ENCODE assay signal across 9 mouse cellular contexts in the genomic region with DNA sequence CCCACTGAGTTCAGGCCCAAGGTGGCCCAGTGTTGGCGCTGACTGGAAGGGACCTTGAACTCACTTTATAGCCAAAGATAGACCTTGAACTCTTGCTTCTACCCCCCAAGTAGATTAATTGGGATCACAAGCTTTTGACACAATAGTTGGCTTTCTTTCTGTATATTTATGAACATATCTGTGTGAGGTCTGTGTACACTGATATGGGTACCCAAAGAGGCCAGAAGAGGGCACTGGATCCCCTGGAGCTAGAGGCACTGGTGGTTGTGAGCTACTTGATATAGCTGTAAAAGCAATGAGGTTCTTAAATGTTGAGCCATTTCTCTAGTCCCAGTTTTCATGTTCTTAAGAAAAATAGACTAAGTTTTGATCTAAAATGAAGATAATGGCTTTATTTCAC. TPM values are rescaled to one million over a fixed set of nuclear protein-coding genes. Genes with fewer than 3 reads are reported as not detected.
DNase-seq lines count a peak whose midpoint lies in the region; ATAC-seq and TF ChIP-seq lines count a peak whose summit lies in the region.
"Had no signal": no experiment of that assay in that cellular context is flagged by ENCODE, and none has a peak within 500 bp of the region (broad histone marks: within the 10 kb centered on the region; RNA-seq: fewer than 3 reads in every experiment).

No protein-coding gene starts in this region.

- peak; percentile 77 for ATAC-seq in forebrain, postnatal 0 days
- ATAC-seq in forebrain, embryonic 11.5 days (replicated peaks; ENCODE audit: low FRiP score) = no peak
- ATAC-seq in neural tube, embryonic 15.5 days (ENCODE audit: low FRiP score) = no peak

- no peaks in the 10 kb centered on the region for H3K9me3 ChIP-seq in forebrain, postnatal 0 days (ENCODE audit: low read length)
- no peaks in the 10 kb centered on the region for H3K9me3 ChIP-seq in forebrain, embryonic 11.5 days (ENCODE audit: control insufficient read depth, low read length)
- no peaks in the 10 kb centered on the region for H3K9me3 ChIP-seq in neural tube, embryonic 15.5 days (replicated peaks)

- DNase-seq in forebrain, postnatal 0 days = peak; percentile 28
- no peak for DNase-seq in forebrain, embryonic 11.5 days (ENCODE audit: low spot score)
- DNase-seq in right cerebral cortex, postnatal 4 days = peak; percentile 12
- DNase-seq in right cerebral cortex, adult 18-20 months = no peak
- DNase-seq in kidney, postnatal 10 days = peak; percentile 49
- DNase-seq in thymus, postnatal 4 days = peak; percentile 61
- no peak for DNase-seq in layer of hippocampus, postnatal 25 days (ENCODE audit: extremely low spot score in 1 of 2, low spot score in 1 of 2)

- H3K4me1 ChIP-seq in forebrain, postnatal 0 days (ENCODE audit: insufficient read depth) = no peaks in the 10 kb centered on the region
- H3K4me1 ChIP-seq in forebrain, embryonic 11.5 days (replicated peaks; ENCODE audit: control insufficient read depth, insufficient read depth, low read length) = no peaks in the 10 kb centered on the region
- H3K4me1 ChIP-seq in neural tube, embryonic 15.5 days = no peaks in the 10 kb centered on the region

- no peaks in the 10 kb centered on the region for H3K27me3 ChIP-seq in forebrain, postnatal 0 days (ENCODE audit: insufficient read depth, low read length)
- H3K27me3 ChIP-seq in forebrain, embryonic 11.5 days (ENCODE audit: control insufficient read depth, insufficient read depth, low read length) = no peaks in the 10 kb centered on the region
- no peaks in the 10 kb centered on the region for H3K27me3 ChIP-seq in neural tube, embryonic 15.5 days (replicated peaks)

- no peak overlapping the region for H3K9ac ChIP-seq in forebrain, postnatal 0 days
- H3K9ac ChIP-seq in forebrain, embryonic 11.5 days (ENCODE audit: low read length) = no peak overlapping the region
- H3K9ac ChIP-seq in neural tube, embryonic 15.5 days (replicated peaks) = no peak overlapping the region

- H3K36me3 ChIP-seq in forebrain, postnatal 0 days (ENCODE audit: insufficient read depth) = peaks cover 33% of the 10 kb centered on the region
- H3K36me3 ChIP-seq in forebrain, embryonic 11.5 days (ENCODE audit: control insufficient read depth, insufficient read depth, low read length) = no peaks in the 10 kb centered on the region
- peaks cover 40% of the 10 kb centered on the region for H3K36me3 ChIP-seq in neural tube, embryonic 15.5 days

- H3K4me2 ChIP-seq in forebrain, postnatal 0 days (ENCODE audit: low read depth) = no peak overlapping the region
- H3K4me2 ChIP-seq in forebrain, embryonic 11.5 days (ENCODE audit: low read depth, low read length, severe bottlenecking) = no peak overlapping the region
- H3K4me2 ChIP-seq in neural tube, embryonic 15.5 days = no peak overlapping the region

- no peak overlapping the region for H3K27ac ChIP-seq in forebrain, postnatal 0 days (ENCODE audit: low read depth, low read length)
- H3K27ac ChIP-seq in forebrain, embryonic 11.5 days (ENCODE audit: low read depth, low read length) = no peak overlapping the region
- no peak overlapping the region for H3K27ac ChIP-seq in neural tube, embryonic 15.5 days (replicated peaks)

- no peak overlapping the region for H3K4me3 ChIP-seq in forebrain, postnatal 0 days (ENCODE audit: low read depth, low read length)
- no peak overlapping the region for H3K4me3 ChIP-seq in forebrain, embryonic 11.5 days (ENCODE audit: low read depth, low read length)
- H3K4me3 ChIP-seq in neural tube, embryonic 15.5 days (replicated peaks) = no peak overlapping the region
- H3K4me3 ChIP-seq: myocyte had no signal

- TF ChIP-seq CTCF in forebrain, postnatal 0 days (IDR thresholded peaks at IDR 0.05; ENCODE audit: low read depth) = peak; percentile 45

- 97% methylated on average over 1 of the region's 1 CpGs for WGBS in forebrain, postnatal 0 days
- 100% methylated on average over 1 of the region's 1 CpGs for WGBS in forebrain, embryonic 11.5 days
- 100% methylated on average over 1 of the region's 1 CpGs for WGBS in neural tube, embryonic 15.5 days

RNA-seq across cellular contexts. Expression of a gene that starts 23.8 kb away (rescaled TPM):
- 28.4 and 52.6 TPM in 2 replicates for total RNA-seq in forebrain, postnatal 0 days (2014; rRNA removed)
- 17.8 and 30.1 TPM in 2 replicates for polyA plus RNA-seq in forebrain, postnatal 0 days (2015; fragmentation: Nextera tagmentation; extraction: Ambion mirVana)
- polyA plus RNA-seq in forebrain, embryonic 11.5 days (2014; fragmentation: Nextera tagmentation; extraction: Ambion mirVana) = 35.9 and 38.6 TPM in 2 replicates
- polyA plus RNA-seq in neural tube, embryonic 15.5 days (2015; fragmentation: Nextera tagmentation; extraction: Ambion mirVana) = 40.5 and 46.2 TPM in 2 replicates
- 100 to 1,000 TPM in 1 of 2 experiments, 10 to 100 TPM in 1; 87.7 to 100 TPM for total RNA-seq in layer of hippocampus, postnatal 25 days (2021)

RNA-seq across cellular contexts. Expression of a gene that starts 43.0 kb away (rescaled TPM):
- 74.2 and 80.8 TPM in 2 replicates for total RNA-seq in forebrain, postnatal 0 days (2014; rRNA removed)
- 42.2 and 42.6 TPM in 2 replicates for polyA plus RNA-seq in forebrain, postnatal 0 days (2015; fragmentation: Nextera tagmentation; extraction: Ambion mirVana)
- 47.0 and 56.9 TPM in 2 replicates for polyA plus RNA-seq in forebrain, embryonic 11.5 days (2014; fragmentation: Nextera tagmentation; extraction: Ambion mirVana)
- 37.0 and 40.8 TPM in 2 replicates for polyA plus RNA-seq in neural tube, embryonic 15.5 days (2015; fragmentation: Nextera tagmentation; extraction: Ambion mirVana)
- total RNA-seq in layer of hippocampus, postnatal 25 days (2021) = 10 to 100 TPM; 30.5 to 36.1 TPM

Comparison
In these comparisons a context has a peak if more than half of its experiments do, and no peak if none do; other contexts are left out.
1. DNase-seq: peak in forebrain, postnatal 0 days (single experiment), right cerebral cortex, postnatal 4 days (single experiment), kidney, postnatal 10 days (single experiment) and thymus, postnatal 4 days (single experiment); none in forebrain, embryonic 11.5 days (single experiment), right cerebral cortex, adult 18-20 months (single experiment) and layer of hippocampus, postnatal 25 days (0 of 2).